Mouse (Mus musculus) hindbrain, embryonic 16.5 days (tissue): Measurements from ENCODE around the gene Gm10964. TPM values are rescaled to one million over a fixed set of nuclear protein-coding genes. Genes with fewer than 3 reads are reported as not detected.

ENCODE experiments used
- ATAC-seq: fragments of 200-750 bp; cut with Nextera tagmentation; 2 replicates; pipeline ENCODE4 v1.8.0; 2017; ENCODE audit warnings: moderate TSS enrichment, moderate library complexity
- H3K27ac ChIP-seq: fragments of 300-500 bp; sonication (generic); 2 replicates; pipeline ENCODE4 v1.5.1; 2014; ENCODE audit warnings: low read depth, mild to moderate bottlenecking, control low read depth, low read length, moderate library complexity
- H3K27me3 ChIP-seq: fragments of 300-500 bp; sonication (generic); replicated peaks from 2 replicates; pipeline ENCODE4 v1.6.1; 2014; ENCODE audit warnings: low read length; ENCODE audit not compliant: control insufficient read depth, insufficient read depth
- H3K36me3 ChIP-seq: fragments of 300-500 bp; sonication (generic); 2 replicates; pipeline ENCODE4 v1.6.1; 2014; ENCODE audit warnings: mild to moderate bottlenecking, low read length, moderate library complexity, mixed read lengths; ENCODE audit not compliant: control insufficient read depth, insufficient read depth
- H3K4me1 ChIP-seq: fragments of 300-500 bp; sonication (generic); 2 replicates; pipeline ENCODE4 v1.6.1; 2014; ENCODE audit warnings: low read depth, low read length; ENCODE audit not compliant: control insufficient read depth, insufficient read depth
- H3K4me2 ChIP-seq: fragments of 300-500 bp; sonication (generic); 2 replicates; pipeline ENCODE4 v1.6.1; 2014; ENCODE audit warnings: mild to moderate bottlenecking, low read length, control low read depth, moderate library complexity
- H3K4me3 ChIP-seq: fragments of 300-500 bp; sonication (generic); 2 replicates; pipeline ENCODE4 v1.5.1; 2014; ENCODE audit warnings: mild to moderate bottlenecking, low read length, control low read depth, moderate library complexity
- H3K9ac ChIP-seq: fragments of 300-500 bp; sonication (generic); 2 replicates; pipeline ENCODE4 v1.6.1; 2014; ENCODE audit warnings: low read depth, mild to moderate bottlenecking, control low read depth, low read length, moderate library complexity
- H3K9me3 ChIP-seq: fragments of 300-500 bp; sonication (generic); 2 replicates; pipeline ENCODE4 v1.6.1; 2014; ENCODE audit warnings: mild to moderate bottlenecking, low read length, moderate library complexity; ENCODE audit not compliant: control insufficient read depth
- WGBS: fragments of 180-500 bp; shearing (Covaris S2); extraction: QIAGEN DNeasy Blood & Tissue Kit; methylation state at CpG from one replicate; pipeline ENCODE4 v1.1.7; 2014; 5-methylcytosine and 5-hydroxymethylcytosine counted together
- polyA plus RNA-seq: library from polyadenylated mRNA; unstranded; fragments of >200 nt; fragmentation: Nextera tagmentation; extraction: Ambion mirVana; gene quantifications from 2 replicates; pipeline ENCODE4 v1.2.1, GENCODE M21; 2015

The Gm10964 gene
- polyA plus RNA-seq, 1 experiment from 2014 or later, result not detected

- no peaks in the 10 kb centered on the region for H3K36me3 ChIP-seq
- H3K4me3 ChIP-seq, result no peak overlapping the region
- no peak for ATAC-seq
- H3K9ac ChIP-seq, result no peak overlapping the region
- no peaks in the 10 kb centered on the region for H3K27me3 ChIP-seq
- H3K9me3 ChIP-seq, result no peaks in the 10 kb centered on the region
- WGBS, result 82% methylated on average over 1 of the region's 1 CpGs
- no peak overlapping the region for H3K27ac ChIP-seq
- peaks cover 16% of the 10 kb centered on the region for H3K4me1 ChIP-seq
- H3K4me2 ChIP-seq, result no peak overlapping the region
Observed at GRCm38 (mm10) chr3:103792566-103792965, 53.4 kb downstream of the Gm10964 start.

Other genes with a start within 250 kb of the Gm10964 start
- gene Syt6, start 164.1 kb upstream of the Gm10964 start, polyA plus RNA-seq, result 10.8 and 14.1 TPM in 2 replicates
- 0.11 and 0.14 TPM in 2 replicates for gene Atg4a-ps, start 93.3 kb upstream of the Gm10964 start, polyA plus RNA-seq
- 10.0 and 10.5 TPM in 2 replicates for gene Olfml3, start 1.4 kb upstream of the Gm10964 start, polyA plus RNA-seq
- 8.9 and 10.1 TPM in 2 replicates for gene Hipk1, start 52.2 kb downstream of the Gm10964 start, polyA plus RNA-seq
- gene Dclre1b, start 70.1 kb downstream of the Gm10964 start, polyA plus RNA-seq, result 16.9 and 17.0 TPM in 2 replicates
- gene Ap4b1, start 70.2 kb downstream of the Gm10964 start, polyA plus RNA-seq, result 22.1 and 26.0 TPM in 2 replicates
- 0.24 TPM in 1 of 2 replicates, not detected in the other for gene Gm43064, start 70.2 kb downstream of the Gm10964 start, polyA plus RNA-seq
- gene Bcl2l15, start 93.2 kb downstream of the Gm10964 start, polyA plus RNA-seq, result 0.33 and 0.40 TPM in 2 replicates
- gene Ptpn22, start 120.4 kb downstream of the Gm10964 start, polyA plus RNA-seq, result 0.43 and 0.59 TPM in 2 replicates
- gene Rsbn1, start 174.8 kb downstream of the Gm10964 start, polyA plus RNA-seq, result 15.4 and 17.4 TPM in 2 replicates
- 19.4 and 22.3 TPM in 2 replicates for gene Phtf1, start 228.7 kb downstream of the Gm10964 start, polyA plus RNA-seq